Mouse (Mus musculus) forebrain, embryonic 14.5 days (tissue): ENCODE measurements around the gene Il25. TPM values are rescaled to one million over a fixed set of nuclear protein-coding genes. Genes with fewer than 3 reads are reported as not detected.
"Not testable (repeated sequence)": the region's sequence is repeated elsewhere in the genome, so short reads cannot be mapped to it uniquely, and the experiment has no call there.

Experiments used
- ATAC-seq: fragments of 200-750 bp; cut with Nextera tagmentation; 2 replicates; pipeline ENCODE4 v1.8.0; 2017; ENCODE audit warnings: mild to moderate bottlenecking, moderate library complexity
- DNase-seq: peaks from one replicate; pipeline ENCODE4 v3.0.0-alpha.2; 2015; ENCODE audit warnings: low spot score
- H3K27ac ChIP-seq: fragments of 300-500 bp; sonication (generic); 2 replicates; pipeline ENCODE4 v1.5.1; 2014; ENCODE audit warnings: low read depth, mild to moderate bottlenecking, control low read depth, low read length, moderate library complexity
- H3K27me3 ChIP-seq: fragments of 300-500 bp; sonication (generic); replicated peaks from 2 replicates; pipeline ENCODE4 v1.6.1; 2014; ENCODE audit warnings: low read length, control low read depth, mixed read lengths; ENCODE audit not compliant: control insufficient read depth, insufficient read depth
- H3K36me3 ChIP-seq: fragments of 300-500 bp; sonication (generic); 2 replicates; pipeline ENCODE4 v1.6.1; 2014; ENCODE audit warnings: low read length, control low read depth; ENCODE audit not compliant: control insufficient read depth, insufficient read depth
- H3K4me1 ChIP-seq: fragments of 300-500 bp; sonication (generic); 2 replicates; pipeline ENCODE4 v1.6.1; 2014; ENCODE audit warnings: antibody characterized with exemption, low read length, control low read depth; ENCODE audit not compliant: control insufficient read depth, insufficient read depth
- H3K4me2 ChIP-seq: fragments of 300-500 bp; sonication (generic); 2 replicates; pipeline ENCODE4 v1.6.1; 2014; ENCODE audit warnings: mild to moderate bottlenecking, control low read depth, low read length
- H3K4me3 ChIP-seq: fragments of 300-500 bp; sonication (generic); 2 replicates; pipeline ENCODE4 v1.5.1; 2014; ENCODE audit warnings: low read depth, low read length, control low read depth
- H3K9ac ChIP-seq: fragments of 300-500 bp; sonication (generic); 2 replicates; pipeline ENCODE4 v1.6.1; 2014; ENCODE audit warnings: mild to moderate bottlenecking, low read length, control low read depth, moderate library complexity
- H3K9me3 ChIP-seq: fragments of 300-500 bp; sonication (generic); replicated peaks from 2 replicates; pipeline ENCODE4 v1.6.1; 2016; ENCODE audit warnings: low read length, control low read depth, mixed read lengths; ENCODE audit not compliant: control insufficient read depth
- WGBS: fragments of 180-500 bp; shearing (Covaris S2); extraction: QIAGEN DNeasy Blood & Tissue Kit; methylation state at CpG from one replicate; pipeline ENCODE4 v1.1.7; 2014; 5-methylcytosine and 5-hydroxymethylcytosine counted together
- polyA plus RNA-seq: library from polyadenylated mRNA; unstranded; fragments of >200 nt; fragmentation: Nextera tagmentation; extraction: Ambion mirVana; gene quantifications from 2 replicates; pipeline ENCODE4 v1.2.1, GENCODE M21; 2014

Il25 gene
- polyA plus RNA-seq, 1 experiment from 2014 or later: 0.38 TPM

- ATAC-seq (no peak), DNase-seq (no peak)
- Histone ChIP-seq H3K4me3 (no peak overlapping the region), H3K36me3 (no peaks in the 10 kb centered on the region), H3K27me3 (no peaks in the 10 kb centered on the region), H3K4me2 (no peak overlapping the region), H3K27ac (no peak overlapping the region), H3K9me3 (no peaks in the 10 kb centered on the region), H3K4me1 (no peaks in the 10 kb centered on the region), H3K9ac (no peak overlapping the region)
- WGBS: 83% methylated on average over 19 of the region's 19 CpGs
Observed at GRCm38 (mm10) chr14:54945975-54946704, 13.6 kb downstream of the Il25 start.

GRCm38 (mm10) chr14:54947008-54947407, 14.5 kb downstream of the Il25 start:
- H3K27ac ChIP-seq, DNase-seq, H3K9ac ChIP-seq, H3K4me3 ChIP-seq, H3K4me1 ChIP-seq, H3K36me3 ChIP-seq, H3K27me3 ChIP-seq, H3K4me2 ChIP-seq, H3K9me3 ChIP-seq, ATAC-seq: not testable (repeated sequence)
- 88% methylated on average over 10 of the region's 11 CpGs for WGBS

GRCm38 (mm10) chr14:54948781-54949180, 16.3 kb downstream of the Il25 start:
- Histone ChIP-seq H3K4me2 (no peak overlapping the region), H3K27me3 (no peaks in the 10 kb centered on the region), H3K4me1 (no peaks in the 10 kb centered on the region), H3K9ac (no peak overlapping the region), H3K27ac (no peak overlapping the region), H3K9me3 (no peaks in the 10 kb centered on the region), H3K4me3 (no peak overlapping the region), H3K36me3 (no peaks in the 10 kb centered on the region)
- no peak for ATAC-seq
- DNase-seq: no peak
- 93% methylated on average over 9 of the region's 9 CpGs for WGBS

GRCm38 (mm10) chr14:54950493-54950892, 18.0 kb downstream of the Il25 start:
- no peak overlapping the region for H3K27ac ChIP-seq
- 64% methylated on average over 12 of the region's 12 CpGs for WGBS
- no peak for ATAC-seq
- no peaks in the 10 kb centered on the region for H3K4me1 ChIP-seq
- H3K9me3 ChIP-seq: no peaks in the 10 kb centered on the region
- H3K9ac ChIP-seq: no peak overlapping the region
- no peak overlapping the region for H3K4me3 ChIP-seq
- no peaks in the 10 kb centered on the region for H3K27me3 ChIP-seq
- no peak for DNase-seq
- no peak overlapping the region for H3K4me2 ChIP-seq
- H3K36me3 ChIP-seq: no peaks in the 10 kb centered on the region

- DNase-seq (no peak), ATAC-seq (no peak)
- H3K4me1 ChIP-seq: no peaks in the 10 kb centered on the region
- WGBS: 82% methylated on average over 6 of the region's 6 CpGs
- no peak overlapping the region for H3K4me3 ChIP-seq
- H3K9me3 ChIP-seq: no peaks in the 10 kb centered on the region
- H3K27ac ChIP-seq: no peak overlapping the region
- H3K27me3 ChIP-seq: no peaks in the 10 kb centered on the region
- H3K9ac ChIP-seq: no peak overlapping the region
- H3K4me2 ChIP-seq: no peak overlapping the region
- H3K36me3 ChIP-seq: no peaks in the 10 kb centered on the region
Observed at GRCm38 (mm10) chr14:54951587-54951986, 19.1 kb downstream of the Il25 start.

GRCm38 (mm10) chr14:54953664-54954206, 21.2 kb downstream of the Il25 start:
- Histone ChIP-seq H3K27ac (no peak overlapping the region), H3K4me1 (no peaks in the 10 kb centered on the region), H3K36me3 (no peaks in the 10 kb centered on the region), H3K9ac (no peak overlapping the region), H3K9me3 (no peaks in the 10 kb centered on the region), H3K4me3 (no peak overlapping the region), H3K27me3 (no peaks in the 10 kb centered on the region), H3K4me2 (no peak overlapping the region)
- DNase-seq: no peak
- 89% methylated on average over 8 of the region's 8 CpGs for WGBS
- no peak for ATAC-seq

GRCm38 (mm10) chr14:54954474-54954873, 22.0 kb downstream of the Il25 start:
- Histone ChIP-seq H3K27ac (no peak overlapping the region), H3K4me3 (no peak overlapping the region), H3K4me1 (no peaks in the 10 kb centered on the region), H3K9me3 (no peaks in the 10 kb centered on the region), H3K36me3 (no peaks in the 10 kb centered on the region), H3K9ac (no peak overlapping the region), H3K4me2 (no peak overlapping the region), H3K27me3 (no peaks in the 10 kb centered on the region)
- 87% methylated on average over 3 of the region's 3 CpGs for WGBS
- DNase-seq: no peak
- ATAC-seq: no peak

GRCm38 (mm10) chr14:54955481-54955880, 23.0 kb downstream of the Il25 start:
- Histone ChIP-seq H3K9me3 (no peaks in the 10 kb centered on the region), H3K36me3 (no peaks in the 10 kb centered on the region), H3K4me2 (no peak overlapping the region), H3K4me3 (no peak overlapping the region), H3K27me3 (no peaks in the 10 kb centered on the region), H3K27ac (no peak overlapping the region), H3K4me1 (no peaks in the 10 kb centered on the region), H3K9ac (no peak overlapping the region)
- 83% methylated on average over 3 of the region's 3 CpGs for WGBS
- no peak for ATAC-seq
- no peak for DNase-seq

- no peak overlapping the region for H3K4me3 ChIP-seq
- 88% methylated on average over 9 of the region's 9 CpGs for WGBS
- no peak overlapping the region for H3K4me2 ChIP-seq
- ATAC-seq: no peak
- H3K4me1 ChIP-seq: no peaks in the 10 kb centered on the region
- DNase-seq: no peak
- no peaks in the 10 kb centered on the region for H3K9me3 ChIP-seq
- no peaks in the 10 kb centered on the region for H3K27me3 ChIP-seq
- no peak overlapping the region for H3K27ac ChIP-seq
- no peaks in the 10 kb centered on the region for H3K36me3 ChIP-seq
- no peak overlapping the region for H3K9ac ChIP-seq
Observed at GRCm38 (mm10) chr14:54956533-54956932, 24.0 kb downstream of the Il25 start.
